Mouse (Mus musculus) heart, postnatal 0 days (tissue): ENCODE data around the gene C1s2.

Experiments used
- CTCF ChIP-seq: IDR thresholded peaks from 2 replicates; pipeline ENCODE4 v1.5.1; 2016; ENCODE audit warnings: antibody characterized with exemption, control low read depth, low read depth
- EP300 ChIP-seq: IDR thresholded peaks from 2 replicates; pipeline ENCODE4 v1.6.1; 2016; ENCODE audit warnings: antibody characterized with exemption, low read depth

- TF ChIP-seq EP300 (no peak), CTCF (no peak)
Measured at GRCm38 (mm10) chr6:124584935-124585334, 51.0 kb downstream of the C1s2 start.
